Mouse (Mus musculus) NIH3T3 (cell line): ENCODE measurements around the gene Zfp219.

ENCODE experiments used
- DNase-seq: peaks from one replicate; pipeline ENCODE4 v3.0.0-alpha.2; 2012; ENCODE audit warnings: low read depth

Zfp219 gene

GRCm38 (mm10) chr14:52018248-52019050, 2.1 kb downstream of the Zfp219 start:
- DNase-seq = no peak

GRCm38 (mm10) chr14:52017662-52018061, 2.9 kb downstream of the Zfp219 start:
- DNase-seq = no peak

GRCm38 (mm10) chr14:52016625-52017405, 3.7 kb downstream of the Zfp219 start:
- no peak for DNase-seq

DNA sequence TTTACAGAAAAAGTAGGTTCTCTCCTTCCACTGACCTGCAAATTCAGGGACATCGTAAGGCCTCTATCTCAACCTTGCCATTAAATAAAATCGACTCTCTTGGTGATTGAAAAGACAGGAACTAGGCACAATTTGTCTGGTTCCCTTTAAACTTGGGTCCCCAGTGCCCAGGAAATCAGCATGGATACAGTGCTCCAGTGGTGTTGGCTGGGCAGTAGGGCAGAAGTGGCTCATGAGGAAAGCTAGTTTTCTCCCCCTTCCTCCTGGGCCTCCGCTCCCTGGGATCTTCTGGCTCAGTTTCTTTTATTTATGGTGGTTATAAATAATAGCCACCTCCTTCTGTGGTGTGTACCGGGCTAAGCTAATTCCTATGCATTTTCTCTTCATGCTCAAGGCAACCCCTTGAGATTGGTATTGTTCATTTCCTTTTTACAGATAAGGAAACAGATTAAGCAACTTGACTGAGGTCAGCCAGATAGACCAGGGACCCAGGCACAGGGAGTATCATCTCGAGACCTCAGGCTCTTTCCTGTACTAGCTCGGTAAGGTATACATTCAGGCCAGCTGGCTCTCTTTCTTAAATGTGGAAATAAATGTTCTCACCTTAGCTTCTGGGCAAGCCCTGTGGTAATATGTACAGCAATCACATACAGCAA, 5.0 kb downstream of the Zfp219 start, which contains the start of gene Tmem253:
Gene Tmem253 (plus strand): TSS at position 214 of the 656 bp plus-strand sequence.
- no peak for DNase-seq

DNA sequence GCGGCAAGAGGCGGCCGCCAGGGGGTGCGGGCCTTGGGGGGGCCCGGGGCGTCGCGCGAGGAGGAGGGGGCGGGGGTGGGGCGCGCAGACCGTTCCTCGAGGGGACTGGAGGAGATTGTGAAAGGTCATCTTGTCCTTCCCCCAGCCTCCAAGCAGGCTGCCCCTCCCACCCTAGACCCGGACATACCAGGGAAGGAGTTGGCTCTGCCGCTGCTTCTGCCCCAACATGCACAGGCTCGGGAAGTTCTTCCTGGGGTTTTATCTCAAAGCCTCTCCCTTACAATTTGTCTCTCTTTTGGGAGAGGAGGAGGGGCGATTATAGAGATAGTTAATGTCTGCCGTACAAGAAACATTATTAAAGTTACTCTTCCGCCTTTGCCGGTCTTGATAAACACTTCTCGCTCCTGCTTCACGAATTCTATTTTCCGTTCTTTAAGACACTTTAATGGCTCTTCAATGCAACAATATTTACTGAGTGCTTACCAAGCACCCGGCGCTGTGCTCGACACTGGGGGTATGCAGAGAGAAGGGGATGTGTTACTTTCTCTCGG, 5.7 kb downstream of the Zfp219 start:
- DNase-seq = peak; percentile 71

DNA sequence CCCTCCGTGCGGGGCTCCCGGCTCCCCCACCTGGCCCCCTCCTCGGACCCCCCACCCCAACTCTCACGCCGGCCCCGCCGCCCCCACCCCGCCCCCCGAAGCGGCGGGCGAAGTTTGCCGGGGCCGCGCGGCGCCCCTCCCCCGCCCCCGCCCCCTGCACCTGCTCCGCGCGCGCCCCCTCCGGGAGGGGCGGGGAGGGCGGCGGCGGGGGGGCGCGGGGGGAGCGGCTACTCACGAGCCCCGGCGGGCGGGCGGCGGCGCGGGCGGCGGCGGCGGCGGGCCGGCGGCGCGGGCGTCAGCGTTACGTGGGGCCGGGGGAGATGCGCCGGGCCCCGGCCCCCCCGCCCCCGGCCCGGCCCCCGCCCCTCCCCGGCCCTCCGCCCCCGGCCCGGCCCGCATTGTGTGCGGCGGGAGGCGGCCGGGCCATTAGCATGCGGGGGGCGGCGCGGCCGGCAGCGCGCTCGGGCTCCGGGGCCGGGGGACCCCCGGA, 6.2 kb downstream of the Zfp219 start:
- no peak for DNase-seq

- DNase-seq = peak; percentile 12
Observed at GRCm38 (mm10) chr14:52013771-52014219, 6.7 kb downstream of the Zfp219 start.

- no peak for DNase-seq
Observed at GRCm38 (mm10) chr14:52013021-52013610, 7.4 kb downstream of the Zfp219 start.

DNA sequence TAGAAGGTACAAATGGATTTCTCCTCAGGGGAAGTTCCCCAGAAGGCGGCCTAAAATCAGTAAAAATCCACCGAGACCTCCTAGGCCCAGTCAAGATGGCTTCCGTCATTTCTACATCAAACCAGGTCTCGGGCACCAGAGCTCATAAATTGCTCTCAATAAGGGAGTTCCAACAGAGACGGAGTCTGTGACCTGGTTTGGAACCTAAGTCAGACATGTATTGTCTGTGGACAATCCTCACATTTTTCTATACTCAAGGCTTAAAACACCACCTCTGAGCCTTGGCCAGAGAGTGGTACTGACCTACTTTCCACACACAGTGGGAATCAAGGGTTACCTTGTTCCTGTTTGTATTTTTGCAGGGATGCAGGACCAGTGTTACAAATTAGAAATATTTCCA, 8.0 kb downstream of the Zfp219 start:
- no peak for DNase-seq

DNA sequence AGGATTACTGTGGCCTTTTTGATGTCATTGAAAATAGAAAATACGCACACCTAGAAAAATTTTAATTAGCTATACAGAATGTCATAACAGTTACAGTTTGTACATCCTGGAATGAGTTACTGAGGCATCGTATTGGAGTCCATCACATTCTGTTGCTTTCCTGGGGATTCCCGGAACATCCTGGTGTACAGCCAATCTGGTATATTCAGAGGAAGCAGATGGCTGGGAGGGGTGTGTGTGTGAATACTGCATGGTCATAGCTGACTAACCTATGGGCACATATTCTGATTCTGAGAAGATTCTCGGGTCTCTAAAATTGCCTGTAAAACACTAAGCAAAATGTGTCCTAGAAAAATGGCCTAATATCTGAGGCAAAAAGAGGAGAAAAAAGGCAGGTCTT, 8.4 kb downstream of the Zfp219 start:
- peak; percentile 49 for DNase-seq

DNA sequence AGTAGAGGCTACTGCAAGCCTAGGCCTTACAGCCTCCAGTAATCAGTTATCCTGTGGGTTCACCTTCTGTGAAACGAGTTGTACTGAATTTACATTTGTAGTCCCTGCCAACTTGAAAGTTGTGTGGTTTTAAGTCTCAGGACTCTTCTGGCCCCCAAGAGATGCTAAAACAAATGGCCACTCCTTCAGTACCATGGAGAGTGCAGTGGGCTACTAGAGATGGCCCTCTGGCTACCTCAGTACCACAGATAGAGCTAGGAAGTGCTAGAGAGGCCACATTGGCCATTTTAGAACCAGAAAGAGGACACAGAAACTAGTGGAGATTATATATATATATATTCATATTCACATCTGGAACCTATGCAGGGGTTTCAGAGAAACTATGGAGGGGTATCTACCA, 8.8 kb downstream of the Zfp219 start:
- peak; percentile 46 for DNase-seq

DNA sequence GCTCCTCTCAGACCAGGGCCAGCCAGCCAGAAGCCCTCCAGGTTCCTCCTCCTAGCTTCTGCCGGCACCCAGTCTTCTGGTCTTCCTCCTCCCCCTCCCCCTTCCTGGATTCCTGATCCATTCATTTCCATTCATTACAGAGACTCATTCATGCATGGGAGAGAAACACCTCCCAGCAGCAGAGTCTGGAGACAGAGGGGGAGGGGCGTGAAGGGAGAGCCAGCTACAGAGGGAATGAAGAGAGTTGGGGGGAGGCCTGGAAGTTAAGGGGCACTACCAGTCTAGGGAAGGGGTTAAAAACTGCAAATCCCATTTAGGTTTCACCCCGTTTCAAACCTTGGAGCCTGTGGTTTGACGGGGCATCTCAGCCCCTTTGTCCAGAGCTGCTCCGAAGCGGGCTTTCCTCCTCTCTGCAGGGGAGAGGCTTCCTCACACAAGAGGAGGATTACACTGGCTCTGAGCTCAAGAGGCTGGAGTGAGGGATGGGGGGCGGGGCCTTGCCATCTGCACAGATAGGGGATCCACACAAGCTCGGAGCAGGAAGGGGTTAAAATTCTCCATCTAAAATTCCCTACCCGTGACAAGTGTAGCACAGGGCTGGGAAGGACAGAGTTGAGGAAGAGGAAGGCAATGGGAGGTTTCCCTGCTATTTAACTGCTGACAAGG, 10.0 kb downstream of the Zfp219 start:
- no peak for DNase-seq

GRCm38 (mm10) chr14:52009841-52010240, 10.7 kb downstream of the Zfp219 start:
- no peak for DNase-seq

- no peak for DNase-seq
Observed at GRCm38 (mm10) chr14:52009361-52009760, 11.2 kb downstream of the Zfp219 start.

DNA sequence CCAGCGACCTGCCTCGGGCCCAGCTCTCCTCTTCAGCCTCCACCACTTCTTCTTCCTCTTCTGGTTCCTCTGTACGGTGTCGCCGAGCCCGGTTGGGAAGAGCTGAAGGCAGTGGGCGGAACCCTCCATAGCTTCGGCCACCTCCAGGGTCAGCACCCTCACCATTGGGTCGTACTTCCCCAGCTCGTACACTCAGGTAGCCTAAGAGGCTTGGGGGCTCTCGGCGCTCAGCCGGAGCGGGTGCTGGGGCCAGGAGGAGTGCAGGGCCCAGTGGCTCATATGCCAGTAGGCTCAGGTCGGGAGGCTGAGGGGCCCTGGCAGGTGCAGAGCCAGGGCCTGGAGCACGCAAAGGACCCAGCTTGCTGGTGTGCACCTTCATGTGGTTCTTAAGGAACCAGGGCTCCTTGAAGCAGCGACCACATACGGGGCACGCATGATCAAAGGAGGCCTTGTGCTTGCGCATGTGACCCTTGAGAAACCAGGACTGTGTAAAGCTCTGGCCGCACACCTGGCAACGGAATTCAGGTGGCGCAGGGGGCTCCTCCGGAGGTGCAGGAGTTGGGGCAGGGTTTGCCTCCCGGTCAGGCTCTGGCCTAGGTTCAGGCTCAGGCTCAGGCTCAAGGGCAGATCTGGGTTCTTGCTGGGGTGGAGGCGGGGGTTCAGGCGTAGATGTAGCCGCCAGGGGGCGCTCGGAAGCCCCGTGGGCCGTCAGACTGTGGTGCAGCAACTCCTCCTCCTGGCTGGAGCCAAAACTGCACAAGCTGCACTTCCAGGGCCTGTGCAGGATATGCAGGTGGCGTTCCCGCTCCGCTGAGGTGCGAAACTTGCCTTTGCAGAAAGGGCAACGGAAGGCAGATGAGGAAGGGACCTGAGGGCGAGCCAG, 12.0 kb downstream of the Zfp219 start:
- peak; percentile 90 for DNase-seq

DNA sequence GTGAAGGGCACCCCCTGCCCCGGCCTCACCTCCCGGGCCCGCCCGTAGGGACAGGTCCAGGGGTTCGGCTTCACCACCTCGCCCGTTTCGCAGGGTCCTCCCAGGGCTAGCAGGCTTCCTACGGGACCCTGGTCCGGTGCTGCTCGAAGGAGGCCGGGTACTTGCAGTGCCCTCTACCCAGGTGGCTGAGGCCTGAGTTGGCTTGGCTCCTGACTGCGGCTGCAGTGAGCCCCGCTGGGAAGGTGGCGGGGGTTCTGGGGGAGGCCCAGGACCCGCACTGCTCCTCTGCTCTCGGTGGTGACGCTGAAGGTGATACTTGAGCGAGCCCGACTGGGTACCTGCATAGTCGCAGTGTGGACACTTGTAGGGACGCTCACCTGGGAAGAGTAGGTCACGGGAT, 13.8 kb downstream of the Zfp219 start:
- no peak for DNase-seq

- peak; percentile 37 for DNase-seq
Observed at GRCm38 (mm10) chr14:52006241-52006640, 14.3 kb downstream of the Zfp219 start.

DNA sequence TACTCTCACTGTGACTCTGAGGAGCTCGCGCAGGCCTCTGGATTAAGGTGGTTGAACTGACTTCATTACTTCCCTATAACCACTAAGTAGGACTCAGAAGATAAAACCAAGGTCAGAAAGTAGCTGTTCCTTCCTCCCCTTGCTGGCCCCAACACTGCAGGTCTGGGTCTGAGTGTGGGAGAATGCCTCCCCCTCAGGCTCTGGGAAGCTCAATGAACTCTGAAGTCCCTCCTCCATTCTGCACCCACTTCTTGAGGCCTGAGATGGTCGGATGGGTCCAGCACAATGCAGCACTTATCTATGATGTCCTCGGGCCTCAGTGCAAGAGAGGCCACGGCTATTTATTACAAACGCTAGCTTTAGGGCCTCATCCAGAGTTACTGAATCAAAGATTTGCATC, 14.9 kb downstream of the Zfp219 start:
- no peak for DNase-seq

GRCm38 (mm10) chr14:52005141-52005540, 15.4 kb downstream of the Zfp219 start:
- DNase-seq = no peak

- DNase-seq = peak; percentile 45
Observed at GRCm38 (mm10) chr14:52003981-52004495, 16.5 kb downstream of the Zfp219 start.
